Mouse (Mus musculus) T-helper 2 cell (primary cell): ENCODE measurements around the gene Tmem199.

Experiments
- in situ Hi-C: fragments of 300-600 bp; cut with MboI, MseI; formaldehyde crosslinking; loops from one replicate; pipeline ENCODE4 v1.15.1; 2025; ENCODE audit warnings: high pct_unique_total_duplicates

Tmem199 gene

GRCm38 (mm10) chr11:78528714-78529113 is 16.7 kb upstream of the Tmem199 start:
- in situ Hi-C loops, result no loop called here

DNA sequence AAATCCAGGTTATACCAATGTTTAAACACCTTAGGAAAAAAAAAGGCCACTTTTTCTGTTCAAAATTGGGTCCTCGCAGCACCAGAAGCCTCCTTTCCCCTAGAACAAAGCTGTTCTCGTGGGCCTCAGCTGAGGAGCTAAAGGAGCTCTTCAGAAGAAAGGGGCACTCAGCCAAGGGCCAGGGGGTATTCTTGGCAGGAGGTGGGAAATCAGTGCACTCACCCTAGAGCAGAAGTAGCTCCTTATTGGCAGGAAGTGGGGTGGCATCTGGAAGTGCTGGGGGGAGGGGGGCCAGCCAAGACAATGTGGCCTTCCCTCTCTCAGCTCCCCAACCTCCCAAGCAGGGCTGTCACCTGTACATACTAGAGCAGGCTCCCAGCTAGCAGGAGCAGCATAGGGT is 12.9 kb upstream of the Tmem199 start:
- in situ Hi-C loops, result no loop called here

- in situ Hi-C loops, result no loop called here
Measured at GRCm38 (mm10) chr11:78523241-78523955, 11.4 kb upstream of the Tmem199 start.

DNA sequence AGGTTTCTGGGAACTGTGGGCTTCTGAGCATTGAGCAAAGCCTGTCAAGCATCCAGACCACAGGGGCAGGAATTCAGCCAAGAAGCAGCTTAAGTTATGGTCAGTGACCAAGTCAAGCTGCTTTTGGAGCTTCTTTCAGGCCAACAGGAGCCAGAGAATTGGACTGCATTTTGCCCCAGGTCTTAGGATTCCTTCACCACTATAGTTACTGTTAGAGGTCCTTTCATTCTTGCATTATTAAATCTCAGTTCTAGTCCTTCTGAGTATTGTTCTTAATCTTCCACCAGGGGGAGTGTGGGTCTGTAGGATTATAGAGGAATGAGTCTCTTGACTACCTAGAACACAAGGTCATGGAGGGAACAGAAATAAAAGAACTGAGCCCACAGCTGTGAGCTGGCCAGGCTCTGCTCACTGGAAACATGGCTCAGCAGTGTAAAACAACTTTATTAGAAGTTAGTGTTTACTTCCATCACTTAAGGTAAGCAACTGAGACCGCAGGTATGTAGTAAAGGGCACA is 10.6 kb upstream of the Tmem199 start:
- in situ Hi-C loops, result no loop called here

- in situ Hi-C loops, result no loop called here
Measured at GRCm38 (mm10) chr11:78521880-78522279, 9.9 kb upstream of the Tmem199 start.

GRCm38 (mm10) chr11:78518931-78519330 is 7.0 kb upstream of the Tmem199 start:
- in situ Hi-C loops, result no loop called here

GRCm38 (mm10) chr11:78515549-78516325 is 3.8 kb upstream of the Tmem199 start:
- in situ Hi-C loops, result no loop called here

DNA sequence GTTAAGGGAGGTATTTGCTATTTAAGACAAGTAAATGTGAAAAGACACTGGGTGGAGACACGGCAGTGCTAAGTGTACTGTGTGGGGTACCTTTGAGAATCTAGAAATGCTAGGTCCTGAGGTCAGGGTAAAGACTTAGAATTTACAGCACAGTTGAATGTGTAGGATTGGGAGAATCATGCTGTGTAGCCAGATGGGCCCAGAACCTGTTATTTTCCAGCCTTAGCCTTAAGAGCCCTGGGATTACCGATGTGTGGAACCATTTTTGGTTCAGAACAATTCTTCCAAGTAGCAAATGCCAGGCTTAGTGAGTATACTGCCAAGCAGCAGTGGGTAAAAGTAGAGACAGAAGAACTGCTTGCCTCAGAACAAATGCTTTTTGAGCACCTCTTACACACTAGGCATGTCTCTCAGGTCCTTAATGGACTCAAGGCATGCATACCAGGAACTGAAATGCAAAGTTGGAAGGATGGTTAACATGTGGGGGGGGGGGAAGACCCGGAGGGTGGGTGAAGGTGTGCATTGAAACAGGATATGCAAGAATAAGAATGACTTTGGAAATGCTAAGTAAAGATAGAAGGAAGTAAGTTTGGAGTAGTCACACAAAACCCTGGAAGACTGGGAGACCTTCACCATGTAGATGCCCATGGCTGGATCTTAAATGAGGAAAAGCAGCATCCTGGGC is 1.3 kb upstream of the Tmem199 start:
- in situ Hi-C loops, result no loop called here

GRCm38 (mm10) chr11:78509148-78509547 is 2.8 kb downstream of the Tmem199 start:
- in situ Hi-C loops, result no loop called here

GRCm38 (mm10) chr11:78505430-78505829 is 6.5 kb downstream of the Tmem199 start:
- in situ Hi-C loops, result no loop called here

DNA sequence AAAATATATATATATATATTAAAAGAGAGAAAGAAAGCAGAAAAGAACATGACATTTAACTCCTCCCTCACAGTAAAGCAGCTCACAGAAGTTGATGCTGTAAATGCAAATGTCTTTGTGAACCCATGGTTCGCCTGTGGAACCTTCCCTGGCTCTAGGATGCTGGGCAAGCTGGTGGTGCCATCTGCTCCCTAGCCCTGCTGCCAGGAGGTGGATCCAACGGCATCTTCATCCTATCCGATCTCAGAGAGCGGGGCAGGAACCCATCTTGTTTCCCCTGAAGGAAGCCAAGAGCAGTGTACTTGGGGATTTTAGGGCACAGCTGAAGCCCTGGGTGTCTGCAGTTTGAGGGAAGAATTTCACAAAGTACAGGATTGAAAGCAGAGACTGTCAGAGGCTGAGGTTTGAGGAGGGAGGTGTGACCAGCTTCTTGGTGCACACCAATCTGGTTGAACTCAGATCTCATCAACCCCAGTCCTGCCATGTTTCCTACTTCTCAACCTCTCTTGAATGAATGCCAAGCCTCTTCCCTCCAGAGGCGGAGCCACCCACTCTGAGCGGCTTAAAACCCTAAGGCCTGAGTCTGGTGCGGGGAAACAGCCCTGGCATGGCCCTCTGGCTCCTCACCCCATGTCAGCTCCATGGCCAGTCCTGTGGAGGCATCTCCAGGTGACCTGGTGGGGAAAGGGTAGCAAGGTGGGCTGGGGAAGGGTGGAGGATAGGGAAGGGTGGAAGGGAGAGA is 8.9 kb downstream of the Tmem199 start, which contains the start of gene Sebox:
Sebox (plus strand) TSS at position 539 of the 742 bp plus-strand sequence.
- in situ Hi-C loops, result no loop called here

- in situ Hi-C loops, result no loop called here
Measured at GRCm38 (mm10) chr11:78501529-78501928, 10.4 kb downstream of the Tmem199 start.

GRCm38 (mm10) chr11:78500623-78501202 is 11.3 kb downstream of the Tmem199 start:
- in situ Hi-C loops, result no loop called here

- in situ Hi-C loops, result no loop called here
Measured at GRCm38 (mm10) chr11:78499543-78499942, 12.4 kb downstream of the Tmem199 start.

DNA sequence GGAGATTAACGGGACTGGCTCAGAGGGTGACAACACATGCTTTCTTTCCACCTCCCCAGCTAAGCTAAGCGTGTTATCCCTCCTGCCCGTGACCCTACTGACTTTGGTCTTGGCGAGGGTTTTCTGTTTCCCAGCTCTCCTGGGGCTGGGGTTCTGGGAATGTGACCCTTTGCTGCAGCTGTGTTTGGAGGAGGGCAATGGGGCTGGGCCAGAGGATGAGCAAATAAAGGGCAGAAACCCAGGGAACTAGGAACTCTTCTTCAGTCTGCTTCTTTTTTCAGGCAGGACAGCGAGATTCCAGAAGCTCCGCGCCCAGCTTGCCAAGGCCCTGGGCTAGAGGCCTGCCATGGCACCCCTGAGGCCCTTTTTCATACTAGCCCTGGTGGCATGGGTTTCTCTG is 13.0 kb downstream of the Tmem199 start, which contains the start of gene Vtn:
Vtn (plus strand) TSS at position 88 of the 400 bp plus-strand sequence.
- in situ Hi-C loops, result no loop called here

DNA sequence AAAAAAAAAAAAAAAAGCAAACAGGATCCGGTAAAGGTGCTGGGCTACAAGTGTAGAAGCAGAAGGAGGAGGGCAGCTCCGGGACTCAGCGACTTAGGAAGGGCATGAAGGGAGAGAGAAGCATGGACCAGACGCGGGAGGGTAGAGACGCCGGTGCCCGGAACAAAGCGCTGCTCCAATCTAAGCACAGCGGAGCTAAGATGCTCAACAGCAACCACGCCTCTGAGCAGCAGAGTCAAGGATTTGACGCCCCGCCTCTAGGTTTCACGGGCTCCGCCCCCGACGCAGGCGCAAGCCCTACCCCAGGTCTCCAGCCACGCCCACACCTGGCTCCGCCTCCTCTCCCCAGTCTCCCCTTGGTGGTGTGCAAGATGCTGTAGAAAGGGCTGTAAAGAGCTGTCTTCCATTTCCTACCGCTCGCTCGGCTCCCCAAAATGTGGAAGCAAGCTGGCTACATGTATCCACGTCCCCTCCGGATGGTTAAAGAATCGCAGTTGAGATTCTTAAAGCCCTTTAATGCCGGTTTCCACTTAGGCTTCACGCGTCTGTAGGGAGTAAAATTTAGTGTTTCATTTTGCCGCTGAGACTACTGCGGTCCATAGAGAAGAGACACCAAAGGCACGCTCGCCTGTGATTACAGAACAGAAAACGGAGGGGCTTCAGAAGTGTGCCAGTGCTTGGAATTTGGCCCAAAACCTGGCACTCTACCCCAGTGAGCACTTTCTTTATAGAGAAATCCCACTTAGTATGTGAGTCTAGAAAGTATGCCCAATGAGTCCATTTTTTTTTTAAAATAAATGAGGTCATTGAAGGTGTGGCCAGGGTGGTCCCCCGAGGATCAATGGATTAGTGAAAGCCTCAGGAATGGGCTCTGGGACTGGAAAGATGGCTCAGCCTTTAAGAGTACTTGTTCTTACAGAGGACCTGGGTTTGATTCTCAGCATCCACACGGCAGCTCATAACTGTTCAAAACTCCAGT is 14.1 kb downstream of the Tmem199 start, which contains the start of gene Sarm1:
Sarm1 (minus strand) TSS at position 211 of the 979 bp plus-strand sequence.
- in situ Hi-C loops, result no loop called here

DNA sequence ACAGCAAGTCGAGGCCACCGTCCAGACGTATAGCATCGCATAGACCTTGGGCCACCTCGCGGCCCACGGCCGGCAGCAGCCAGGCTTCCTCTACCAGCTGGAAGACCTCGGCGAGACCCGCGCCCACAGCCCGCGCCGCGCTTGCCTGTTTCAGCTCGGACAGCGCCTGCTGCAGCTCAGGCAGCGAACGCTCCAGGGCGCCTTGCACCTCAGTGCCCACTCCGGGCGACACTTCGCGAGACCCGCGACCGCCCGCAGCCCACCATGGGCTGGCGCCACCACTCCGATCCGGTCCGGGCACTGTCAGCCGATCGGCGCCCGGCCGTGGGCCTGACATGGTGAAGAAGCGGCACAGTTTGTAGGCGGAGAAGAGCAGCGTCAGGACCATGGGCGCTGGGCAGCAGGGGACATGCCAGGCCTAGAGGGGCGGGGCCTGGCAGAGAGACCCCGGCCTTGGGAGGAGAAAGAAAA is 14.9 kb downstream of the Tmem199 start:
- in situ Hi-C loops, result no loop called here

GRCm38 (mm10) chr11:78495904-78496303 is 16.1 kb downstream of the Tmem199 start:
- in situ Hi-C loops, result no loop called here

- in situ Hi-C loops, result no loop called here
Measured at GRCm38 (mm10) chr11:78490781-78491241, 21.2 kb downstream of the Tmem199 start.
